Mouse (Mus musculus) forebrain, embryonic 12.5 days (tissue): ENCODE measurements at regions not wholly inside any gene's neighbourhood (a gene's known extent, or its start where the extent isn't known, plus 50 kb on each side); places are given as distances from the start of the nearest gene placed in this dataset.
A peak's percentile ranks its signal among the peaks of the same experiment; 100 is the strongest.

Experiments used
- ATAC-seq: fragments of 200-750 bp; cut with Nextera tagmentation; 2 replicates; pipeline ENCODE4 v1.8.0; 2017; ENCODE audit warnings: moderate TSS enrichment; ENCODE audit not compliant: low FRiP score
- H3K27ac ChIP-seq: fragments of 300-500 bp; sonication (generic); 2 replicates; pipeline ENCODE4 v1.5.1; 2016; ENCODE audit warnings: mild to moderate bottlenecking
- H3K27me3 ChIP-seq: fragments of 300-500 bp; sonication (generic); 2 replicates; pipeline ENCODE4 v1.6.1; 2016; ENCODE audit warnings: mild to moderate bottlenecking
- H3K36me3 ChIP-seq: fragments of 300-500 bp; sonication (generic); replicated peaks from 2 replicates; pipeline ENCODE4 v1.6.1; 2016; ENCODE audit warnings: mild to moderate bottlenecking
- H3K4me1 ChIP-seq: fragments of 300-500 bp; sonication (generic); 2 replicates; pipeline ENCODE4 v1.6.1; 2016
- H3K4me2 ChIP-seq: fragments of 300-500 bp; sonication (generic); 2 replicates; pipeline ENCODE4 v1.6.1; 2016; ENCODE audit warnings: mild to moderate bottlenecking, moderate library complexity
- H3K4me3 ChIP-seq: fragments of 300-500 bp; sonication (generic); replicated peaks from 2 replicates; pipeline ENCODE4 v1.5.1; 2016; ENCODE audit warnings: mild to moderate bottlenecking
- H3K9ac ChIP-seq: fragments of 300-500 bp; sonication (generic); 2 replicates; pipeline ENCODE4 v1.6.1; 2016; ENCODE audit warnings: mild to moderate bottlenecking
- H3K9me3 ChIP-seq: fragments of 300-500 bp; sonication (generic); 2 replicates; pipeline ENCODE4 v1.6.1; 2016
- WGBS: fragments of 180-500 bp; shearing (Covaris S2); methylation state at CpG from one replicate; pipeline ENCODE4 v1.1.7; 2016; 5-methylcytosine and 5-hydroxymethylcytosine counted together

DNA sequence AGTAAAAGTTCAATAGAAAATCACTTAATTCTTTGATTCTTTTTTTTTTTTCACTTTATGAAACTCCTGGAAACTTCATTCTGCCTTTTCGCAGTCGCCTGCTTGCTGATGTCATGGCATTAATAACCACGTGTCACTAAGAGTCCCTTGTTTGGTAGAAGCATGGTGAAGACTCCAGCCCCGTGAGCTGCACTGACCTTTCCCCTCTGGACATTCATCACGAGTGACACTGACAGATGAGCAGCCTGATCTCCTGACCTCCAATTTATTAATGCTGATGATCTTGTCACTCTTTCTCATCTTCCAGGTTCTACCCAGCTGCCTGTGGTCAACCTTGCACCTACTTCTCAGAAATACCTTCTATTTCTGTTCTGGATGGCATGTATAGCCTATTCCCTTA, 867.1 kb upstream of the Slit2 start:
- ATAC-seq = no peak
- no peaks in the 10 kb centered on the region for H3K9me3 ChIP-seq
- H3K4me2 ChIP-seq = no peak overlapping the region
- no peak overlapping the region for H3K27ac ChIP-seq
- no peak overlapping the region for H3K9ac ChIP-seq
- no peaks in the 10 kb centered on the region for H3K36me3 ChIP-seq
- 79% methylated on average over 5 of the region's 5 CpGs for WGBS
- no peak overlapping the region for H3K4me3 ChIP-seq
- H3K27me3 ChIP-seq = no peaks in the 10 kb centered on the region
- H3K4me1 ChIP-seq = no peaks in the 10 kb centered on the region

DNA sequence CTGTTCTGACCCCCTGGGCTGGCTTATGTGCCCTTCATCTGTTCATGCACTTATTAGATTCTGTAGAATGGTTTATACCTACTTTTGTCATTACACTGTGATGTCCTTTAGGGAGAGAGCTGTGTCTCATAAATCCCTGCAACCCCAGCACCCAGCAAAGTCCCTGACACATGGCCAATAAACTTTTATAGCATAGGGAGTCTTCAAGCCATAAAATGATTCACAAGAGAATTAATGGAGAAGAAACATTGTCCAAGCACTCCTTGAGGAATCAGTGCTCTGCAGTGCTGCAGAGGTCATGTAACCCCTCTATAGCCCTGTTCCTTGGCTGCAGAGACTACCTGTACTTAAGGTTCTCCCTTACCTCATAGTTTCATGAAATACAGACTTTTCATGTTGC, 887.2 kb upstream of the Slit2 start:
- no peak overlapping the region for H3K4me3 ChIP-seq
- H3K4me1 ChIP-seq = no peaks in the 10 kb centered on the region
- no peaks in the 10 kb centered on the region for H3K27me3 ChIP-seq
- H3K4me2 ChIP-seq = no peak overlapping the region
- H3K36me3 ChIP-seq = no peaks in the 10 kb centered on the region
- H3K9me3 ChIP-seq = no peaks in the 10 kb centered on the region
- ATAC-seq = no peak
- no peak overlapping the region for H3K9ac ChIP-seq
- H3K27ac ChIP-seq = no peak overlapping the region

DNA sequence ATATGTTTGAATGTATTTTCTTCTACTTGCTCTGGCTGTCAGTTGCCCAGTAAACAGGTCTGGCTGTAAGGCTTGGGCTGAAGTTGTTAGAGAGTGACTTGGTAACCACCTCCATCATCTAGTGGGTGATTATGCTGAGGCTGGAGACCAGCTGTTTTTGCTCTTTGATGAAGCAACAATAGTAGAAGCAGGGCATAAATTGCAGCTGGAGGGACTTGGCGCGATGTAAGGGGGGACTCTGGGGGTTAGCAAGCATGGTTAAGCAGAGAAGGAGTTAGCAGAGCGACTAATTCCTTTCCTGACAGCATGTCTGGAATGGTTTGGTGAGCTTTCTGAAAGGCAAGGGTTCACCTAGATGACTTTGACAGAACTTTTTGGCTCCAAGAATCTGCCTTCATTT, 930.0 kb upstream of the Slit2 start:
- 16% methylated on average over 3 of the region's 3 CpGs for WGBS
- no peaks in the 10 kb centered on the region for H3K27me3 ChIP-seq
- no peak overlapping the region for H3K9ac ChIP-seq
- no peak overlapping the region for H3K27ac ChIP-seq
- H3K4me1 ChIP-seq = peaks cover 7% of the 10 kb centered on the region
- no peak overlapping the region for H3K4me2 ChIP-seq
- H3K36me3 ChIP-seq = no peaks in the 10 kb centered on the region
- H3K4me3 ChIP-seq = no peak overlapping the region
- no peak for ATAC-seq
- no peaks in the 10 kb centered on the region for H3K9me3 ChIP-seq

DNA sequence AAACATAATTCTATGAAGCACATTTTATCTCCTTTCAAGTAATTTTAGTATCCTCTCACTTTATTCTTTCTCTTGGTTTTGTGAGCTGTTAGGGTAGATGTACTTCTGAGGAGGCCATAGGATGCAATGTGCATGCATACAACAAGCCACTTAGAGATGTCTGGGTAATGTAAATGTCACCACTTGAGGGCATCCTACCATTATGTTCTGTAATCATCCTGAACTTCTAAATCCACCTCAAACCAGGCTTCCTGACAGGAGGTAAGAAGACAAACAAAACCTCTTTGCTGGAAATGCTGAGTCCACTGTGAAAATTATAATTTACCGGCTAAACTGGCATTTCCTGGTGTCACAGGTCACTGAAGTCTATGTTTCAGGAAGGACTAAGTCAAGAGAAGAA, 946.2 kb upstream of the Slit2 start:
- no peak overlapping the region for H3K27ac ChIP-seq
- H3K27me3 ChIP-seq = no peaks in the 10 kb centered on the region
- ATAC-seq = no peak
- 71% methylated on average over 1 of the region's 1 CpGs for WGBS
- H3K4me2 ChIP-seq = no peak overlapping the region
- no peak overlapping the region for H3K4me3 ChIP-seq
- no peak overlapping the region for H3K9ac ChIP-seq
- no peaks in the 10 kb centered on the region for H3K36me3 ChIP-seq
- H3K9me3 ChIP-seq = no peaks in the 10 kb centered on the region
- H3K4me1 ChIP-seq = no peaks in the 10 kb centered on the region

DNA sequence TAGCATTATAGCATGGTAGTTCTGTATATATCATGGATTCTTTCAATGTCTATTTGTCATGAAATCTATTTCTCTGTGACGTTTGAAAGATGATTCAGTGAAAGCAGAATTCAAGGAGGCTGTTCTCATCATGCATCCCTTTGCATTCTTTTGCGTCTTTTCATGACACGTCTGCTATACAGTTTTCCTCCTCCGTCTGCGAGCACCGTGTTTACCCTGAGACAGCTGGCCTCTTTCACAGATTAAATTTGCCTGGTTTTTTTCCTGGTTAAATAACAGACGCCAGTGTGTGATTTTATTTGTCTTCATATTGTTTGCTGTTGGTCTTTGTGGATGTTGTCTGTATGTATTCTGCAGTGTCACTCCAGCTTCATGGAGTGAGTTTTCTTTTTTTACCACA, 948.9 kb upstream of the Slit2 start:
- ATAC-seq = no peak
- H3K4me2 ChIP-seq = no peak overlapping the region
- WGBS = 49% methylated on average over 7 of the region's 7 CpGs
- no peaks in the 10 kb centered on the region for H3K36me3 ChIP-seq
- no peak overlapping the region for H3K27ac ChIP-seq
- H3K4me1 ChIP-seq = no peaks in the 10 kb centered on the region
- H3K9ac ChIP-seq = no peak overlapping the region
- no peak overlapping the region for H3K4me3 ChIP-seq
- H3K9me3 ChIP-seq = no peaks in the 10 kb centered on the region
- no peaks in the 10 kb centered on the region for H3K27me3 ChIP-seq

DNA sequence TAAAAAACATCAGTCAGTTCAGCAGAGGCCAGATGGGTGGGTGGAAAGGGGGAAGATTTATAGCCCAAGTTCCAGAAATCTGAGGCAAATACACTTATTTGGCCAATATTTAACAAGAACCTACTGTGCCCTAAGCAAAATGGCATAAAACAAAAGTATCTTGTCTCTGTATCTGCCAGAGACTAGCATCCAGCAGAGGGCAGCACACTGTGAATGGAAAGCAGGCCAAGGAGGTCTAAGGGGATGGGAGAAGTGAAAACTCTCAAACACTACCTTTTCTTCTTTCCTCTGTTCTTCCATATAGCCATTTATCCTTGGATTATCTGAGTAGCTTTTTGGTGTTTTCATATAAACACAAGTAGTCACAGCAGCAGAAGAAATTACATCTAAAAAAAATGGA, 968.6 kb upstream of the Slit2 start:
- H3K4me2 ChIP-seq = no peak overlapping the region
- no peak overlapping the region for H3K4me3 ChIP-seq
- H3K4me1 ChIP-seq = no peaks in the 10 kb centered on the region
- H3K36me3 ChIP-seq = no peaks in the 10 kb centered on the region
- H3K27ac ChIP-seq = no peak overlapping the region
- no peaks in the 10 kb centered on the region for H3K9me3 ChIP-seq
- H3K27me3 ChIP-seq = no peaks in the 10 kb centered on the region
- H3K9ac ChIP-seq = no peak overlapping the region
- 0 out of 2 replicates have a peak, but pooled peaks have one; percentile 55 for ATAC-seq

DNA sequence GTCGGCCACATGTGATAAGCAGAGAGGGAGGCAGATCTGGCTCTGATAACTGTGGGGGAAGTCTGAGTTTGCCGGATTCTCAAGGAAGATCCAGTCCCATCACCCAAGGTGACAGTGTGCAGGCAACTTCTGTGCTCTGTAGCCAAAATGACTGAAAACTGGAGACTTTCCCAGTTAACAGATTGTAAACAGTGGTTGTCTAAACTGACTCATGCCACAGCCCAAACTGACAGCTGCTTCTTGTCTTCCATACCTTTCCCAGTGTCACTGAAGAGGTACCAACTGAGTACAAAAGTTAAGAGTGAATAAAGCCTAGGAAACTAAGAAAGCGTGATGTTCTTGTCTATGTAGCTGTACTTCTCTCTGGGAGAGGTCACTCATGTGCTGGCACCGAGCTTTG, 990.4 kb upstream of the Slit2 start:
- no peak for ATAC-seq
- WGBS = 88% methylated on average over 4 of the region's 4 CpGs

DNA sequence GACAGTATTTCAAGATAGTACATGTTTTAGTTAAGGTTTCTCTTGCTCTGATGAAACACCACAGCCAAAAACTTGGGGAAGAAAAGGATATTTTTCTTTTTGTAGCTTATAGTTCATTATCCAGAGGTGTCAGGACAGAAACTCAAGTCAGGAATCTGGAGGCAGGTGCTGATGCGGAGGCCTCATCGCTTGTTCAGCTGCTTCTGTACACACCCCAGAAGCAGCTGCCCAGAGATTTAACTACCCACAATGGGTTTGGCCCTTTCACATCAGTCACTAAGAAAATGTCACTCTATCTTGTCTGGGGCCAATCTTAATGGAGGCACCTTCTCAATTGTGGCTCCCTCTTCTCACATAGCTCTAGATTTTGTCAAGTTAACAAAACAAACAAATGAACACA, 996.4 kb upstream of the Slit2 start:
- Histone ChIP-seq H3K4me1 (no peaks in the 10 kb centered on the region), H3K9me3 (no peaks in the 10 kb centered on the region), H3K4me2 (no peak overlapping the region), H3K27ac (no peak overlapping the region), H3K4me3 (no peak overlapping the region), H3K27me3 (no peaks in the 10 kb centered on the region), H3K36me3 (no peaks in the 10 kb centered on the region), H3K9ac (no peak overlapping the region)
- ATAC-seq = no peak
- WGBS = 94% methylated on average over 2 of the region's 2 CpGs

More for the DNA sequence above, 990.4 kb upstream of the Slit2 start:
- H3K27me3 ChIP-seq = no peaks in the 10 kb centered on the region
- no peak overlapping the region for H3K4me3 ChIP-seq
- H3K9ac ChIP-seq = no peak overlapping the region
- H3K9me3 ChIP-seq = no peaks in the 10 kb centered on the region
- H3K27ac ChIP-seq = no peak overlapping the region
- H3K4me1 ChIP-seq = no peaks in the 10 kb centered on the region
- no peak overlapping the region for H3K4me2 ChIP-seq
- H3K36me3 ChIP-seq = no peaks in the 10 kb centered on the region

DNA sequence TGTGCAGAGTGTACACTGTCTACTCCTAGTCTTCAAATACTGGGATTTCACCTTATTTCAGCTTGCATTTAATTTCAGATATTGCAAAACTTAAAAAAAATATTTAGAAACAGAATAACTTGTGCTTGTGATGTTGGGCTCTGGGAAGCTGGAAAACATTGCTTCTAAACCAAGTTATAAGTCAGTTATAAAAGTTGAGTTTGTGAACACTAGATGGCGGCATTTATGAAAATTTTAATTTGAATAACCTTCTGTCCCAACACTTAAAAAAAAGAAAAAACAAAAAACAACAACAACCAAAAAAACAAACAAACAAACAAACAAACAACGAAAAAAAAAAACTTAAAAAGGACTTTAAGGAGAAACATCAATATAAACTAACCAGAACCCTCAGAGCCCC, 1002.6 kb upstream of the Slit2 start:
- no peaks in the 10 kb centered on the region for H3K27me3 ChIP-seq
- H3K9me3 ChIP-seq = no peaks in the 10 kb centered on the region
- ATAC-seq = no peak
- H3K4me2 ChIP-seq = no peak overlapping the region
- WGBS = 84% methylated on average over 2 of the region's 2 CpGs
- H3K4me3 ChIP-seq = no peak overlapping the region
- no peak overlapping the region for H3K9ac ChIP-seq
- H3K36me3 ChIP-seq = no peaks in the 10 kb centered on the region
- H3K4me1 ChIP-seq = no peaks in the 10 kb centered on the region
- no peak overlapping the region for H3K27ac ChIP-seq

DNA sequence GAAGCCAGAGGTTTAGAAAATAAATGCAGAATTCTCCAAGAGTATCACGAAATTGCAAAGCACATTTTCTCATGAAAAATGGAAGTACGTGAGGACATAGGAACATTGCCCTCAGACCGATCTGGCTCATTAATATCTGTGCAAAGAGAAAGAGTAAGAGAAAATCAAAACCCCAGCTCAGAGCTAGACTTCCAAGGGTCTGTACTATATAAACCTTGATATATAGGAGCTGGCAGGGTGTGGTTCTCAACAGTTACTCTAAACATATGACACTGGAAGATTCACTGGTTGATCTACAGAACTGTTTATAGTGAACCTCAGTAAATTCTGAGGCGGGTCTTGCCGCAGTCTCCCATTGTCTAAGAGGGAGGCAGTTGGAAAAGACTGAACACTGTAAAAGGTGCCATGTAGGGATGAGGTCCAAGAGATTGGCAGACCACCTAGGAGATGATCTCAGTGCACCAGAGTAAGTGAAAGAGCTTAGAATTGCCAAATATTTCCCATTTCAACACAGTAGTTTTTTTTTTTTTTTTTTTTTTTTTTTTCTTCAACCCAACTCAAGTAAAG, 1014.0 kb upstream of the Slit2 start:
- Histone ChIP-seq H3K9ac (no peak overlapping the region), H3K9me3 (no peaks in the 10 kb centered on the region), H3K4me2 (no peak overlapping the region), H3K27ac (no peak overlapping the region), H3K4me3 (no peak overlapping the region), H3K27me3 (no peaks in the 10 kb centered on the region), H3K36me3 (no peaks in the 10 kb centered on the region), H3K4me1 (no peaks in the 10 kb centered on the region)
- ATAC-seq = no peak
- 91% methylated on average over 5 of the region's 5 CpGs for WGBS

DNA sequence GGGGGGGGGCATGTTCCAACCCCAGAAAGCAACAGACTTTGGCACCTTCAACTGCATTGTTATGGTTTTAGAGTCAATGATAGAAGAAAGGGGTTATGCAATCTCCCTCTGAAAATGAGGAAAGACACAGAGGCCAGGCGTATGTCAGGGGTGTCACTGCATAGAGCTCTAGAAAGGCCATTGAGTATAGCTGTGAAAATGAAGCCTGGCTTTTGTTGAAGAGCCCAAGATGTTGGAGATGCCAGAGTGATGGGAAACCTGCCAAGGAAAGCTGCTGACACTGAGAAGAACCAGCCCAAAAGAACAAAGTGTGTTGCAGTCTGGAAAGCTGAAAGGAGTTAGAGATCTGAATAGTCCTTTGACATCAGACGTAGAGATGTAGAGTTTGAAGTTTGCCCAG, 1022.2 kb upstream of the Slit2 start:
- no peaks in the 10 kb centered on the region for H3K36me3 ChIP-seq
- no peak overlapping the region for H3K4me3 ChIP-seq
- WGBS = 71% methylated on average over 2 of the region's 2 CpGs
- no peak overlapping the region for H3K4me2 ChIP-seq
- no peaks in the 10 kb centered on the region for H3K4me1 ChIP-seq
- H3K27ac ChIP-seq = no peak overlapping the region
- no peaks in the 10 kb centered on the region for H3K9me3 ChIP-seq
- no peak for ATAC-seq
- H3K9ac ChIP-seq = no peak overlapping the region
- no peaks in the 10 kb centered on the region for H3K27me3 ChIP-seq

DNA sequence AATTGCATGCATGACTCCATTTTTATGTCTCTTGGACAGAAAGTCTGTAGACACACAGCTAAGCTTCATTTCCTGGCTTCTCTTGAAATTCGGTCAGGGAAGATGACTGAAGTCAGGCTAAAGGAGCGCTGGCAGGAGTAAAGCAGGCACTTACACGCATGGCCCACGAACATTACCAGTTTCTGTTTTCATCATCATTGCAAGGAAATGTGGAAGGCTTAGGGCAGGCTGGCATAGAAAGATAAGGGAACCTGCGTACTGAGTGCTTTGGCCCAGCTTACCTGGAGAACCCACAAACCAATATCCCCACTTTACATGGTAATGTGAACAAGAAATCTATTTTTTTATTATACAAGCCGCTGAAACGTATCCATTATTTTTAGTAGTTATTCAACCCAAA, 1056.6 kb upstream of the Slit2 start:
- Histone ChIP-seq H3K27ac (no peak overlapping the region), H3K4me3 (no peak overlapping the region), H3K9ac (no peak overlapping the region), H3K4me1 (no peaks in the 10 kb centered on the region), H3K9me3 (no peaks in the 10 kb centered on the region), H3K4me2 (no peak overlapping the region), H3K36me3 (no peaks in the 10 kb centered on the region), H3K27me3 (no peaks in the 10 kb centered on the region)
- 94% methylated on average over 7 of the region's 7 CpGs for WGBS
- ATAC-seq = no peak

DNA sequence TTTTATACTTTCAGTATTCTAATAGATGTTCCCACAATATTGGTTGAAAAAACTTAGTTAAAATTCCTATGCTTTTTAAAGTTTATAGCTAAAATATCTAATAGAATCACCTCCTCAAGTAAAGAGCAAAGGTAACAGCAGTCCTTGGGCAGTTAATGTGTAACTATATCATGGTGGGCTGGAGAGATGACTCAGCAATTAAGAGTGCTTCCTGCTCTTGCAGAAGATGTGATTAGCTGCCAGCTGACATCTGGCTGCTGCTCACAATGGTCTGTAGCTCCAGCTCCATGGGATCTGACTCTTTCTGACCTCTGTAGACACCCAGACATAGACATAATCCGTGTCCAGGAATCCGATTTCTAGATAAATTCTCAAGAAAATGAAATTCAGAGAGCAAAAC, 1044.5 kb upstream of the Lcorl start:
- Histone ChIP-seq H3K4me1 (no peaks in the 10 kb centered on the region), H3K27ac (no peak overlapping the region), H3K27me3 (no peaks in the 10 kb centered on the region), H3K4me2 (no peak overlapping the region), H3K9me3 (no peaks in the 10 kb centered on the region), H3K36me3 (no peaks in the 10 kb centered on the region), H3K4me3 (no peak overlapping the region), H3K9ac (no peak overlapping the region)
- 80% methylated on average over 2 of the region's 2 CpGs for WGBS
- ATAC-seq = no peak

DNA sequence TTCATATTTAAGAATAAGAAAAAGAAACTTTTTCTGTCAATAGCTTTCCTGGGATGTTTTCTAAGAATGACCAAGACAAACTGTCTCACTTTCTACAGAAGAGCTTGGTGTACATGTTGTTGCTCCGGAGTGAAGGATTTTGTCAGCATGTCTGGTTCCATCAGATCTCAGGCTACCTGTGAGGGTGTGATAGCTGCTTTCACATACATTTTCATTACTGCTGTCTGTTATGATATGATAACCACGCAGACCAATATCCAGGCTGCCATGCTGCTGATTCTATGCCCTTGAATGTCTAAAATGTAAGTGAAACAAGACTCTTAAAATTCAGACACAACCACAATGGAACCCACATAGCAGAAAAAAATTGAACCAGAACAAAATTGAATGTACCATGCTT, 1036.6 kb upstream of the Lcorl start:
- H3K36me3 ChIP-seq = no peaks in the 10 kb centered on the region
- ATAC-seq = no peak
- WGBS = 84% methylated on average over 2 of the region's 2 CpGs

More for the DNA sequence above, 1036.6 kb upstream of the Lcorl start:
- Histone ChIP-seq H3K27me3 (no peaks in the 10 kb centered on the region), H3K27ac (no peak overlapping the region), H3K9ac (no peak overlapping the region), H3K4me1 (no peaks in the 10 kb centered on the region), H3K4me3 (no peak overlapping the region), H3K4me2 (no peak overlapping the region), H3K9me3 (no peaks in the 10 kb centered on the region)
